Mouse (Mus musculus) embryonic facial prominence, embryonic 11.5 days (tissue): ENCODE data around the gene BC028528. TPM values are rescaled to one million over a fixed set of nuclear protein-coding genes. Genes with fewer than 3 reads are reported as not detected.

ENCODE experiments used
- ATAC-seq: fragments of 200-750 bp; cut with Nextera tagmentation; replicated peaks from 2 replicates; pipeline ENCODE4 v1.8.0; 2017; ENCODE audit warnings: low read depth; ENCODE audit not compliant: insufficient number of reproducible peaks, low FRiP score, low TSS enrichment
- DNase-seq: peaks from one replicate; pipeline ENCODE4 v3.0.0-alpha.2; 2015; ENCODE audit warnings: low spot score
- H3K27ac ChIP-seq: fragments of 300-500 bp; sonication (generic); replicated peaks from 2 replicates; pipeline ENCODE4 v1.5.1; 2014; ENCODE audit warnings: mild to moderate bottlenecking, low read depth, low read length, control low read depth
- H3K27me3 ChIP-seq: fragments of 300-500 bp; sonication (generic); 2 replicates; pipeline ENCODE4 v1.6.1; 2014; ENCODE audit warnings: mild to moderate bottlenecking, low read length, moderate library complexity, mixed read lengths; ENCODE audit not compliant: control insufficient read depth, insufficient read depth
- H3K36me3 ChIP-seq: fragments of 300-500 bp; sonication (generic); replicated peaks from 2 replicates; pipeline ENCODE4 v1.6.1; 2014; ENCODE audit warnings: low read depth, mild to moderate bottlenecking, low read length, moderate library complexity, mixed read lengths; ENCODE audit not compliant: control insufficient read depth, insufficient read depth
- H3K4me1 ChIP-seq: fragments of 300-500 bp; sonication (generic); 2 replicates; pipeline ENCODE4 v1.6.1; 2014; ENCODE audit warnings: low read length, mixed read lengths; ENCODE audit not compliant: control insufficient read depth, insufficient read depth
- H3K4me2 ChIP-seq: fragments of 300-500 bp; sonication (generic); 2 replicates; pipeline ENCODE4 v1.6.1; 2014; ENCODE audit warnings: low read depth, mild to moderate bottlenecking, control low read depth, low read length, moderate library complexity
- H3K4me3 ChIP-seq: fragments of 300-500 bp; sonication (generic); 2 replicates; pipeline ENCODE4 v1.5.1; 2014; ENCODE audit warnings: low read depth, low read length, control low read depth
- H3K9ac ChIP-seq: fragments of 300-500 bp; sonication (generic); replicated peaks from 2 replicates; pipeline ENCODE4 v1.6.1; 2014; ENCODE audit warnings: mild to moderate bottlenecking, control low read depth, low read length
- H3K9me3 ChIP-seq: fragments of 300-500 bp; sonication (generic); replicated peaks from 2 replicates; pipeline ENCODE4 v1.6.1; 2016; ENCODE audit warnings: mild to moderate bottlenecking, low read length, inconsistent platforms, mixed read lengths; ENCODE audit not compliant: control insufficient read depth
- whole genome bisulfite sequencing: fragments of 180-500 bp; shearing (Covaris S2); extraction: QIAGEN DNeasy Blood & Tissue Kit; methylation state at CpG from one replicate; pipeline ENCODE4 v1.1.7; 2014; 5-methylcytosine and 5-hydroxymethylcytosine counted together
- polyA plus RNA-seq: library from polyadenylated mRNA; unstranded; fragments of >200 nt; fragmentation: Nextera tagmentation; extraction: Ambion mirVana; gene quantifications from 2 replicates; pipeline ENCODE4 v1.2.1, GENCODE M21; 2014

BC028528 gene
- 7.8 and 10.2 TPM in 2 replicates for polyA plus RNA-seq

GRCm38 (mm10) chr3:95891211-95892065 lies at the start of gene BC028528:
Gene BC028528, minus strand, starts transcription at chr3:95892005.
- ATAC-seq = no peak
- H3K4me1 ChIP-seq = peaks cover 2% of the 10 kb centered on the region
- DNase-seq = peak; percentile 60
- peak within 1 kb of the TSS; percentile 6; the same call in 1 of the 2 replicates for H3K4me3 ChIP-seq
- H3K36me3 ChIP-seq = no peaks in the 10 kb centered on the region
- no peaks in the 10 kb centered on the region for H3K27me3 ChIP-seq
- peak within 1 kb of the TSS; percentile 51 for H3K9ac ChIP-seq
- no peaks in the 10 kb centered on the region for H3K9me3 ChIP-seq
- H3K4me2 ChIP-seq = peak within 1 kb of the TSS; percentile 27
- 21% methylated on average over 12 of the region's 12 CpGs for WGBS
- peak within 1 kb of the TSS; percentile 66; the same call in 1 of the 2 replicates for H3K27ac ChIP-seq

- Histone ChIP-seq H3K27me3 (no peaks in the 10 kb centered on the region), H3K4me2 (no peak overlapping the region), H3K27ac (no peak overlapping the region), H3K9me3 (no peaks in the 10 kb centered on the region), H3K36me3 (peaks cover 45% of the 10 kb centered on the region), H3K9ac (no peak overlapping the region), H3K4me3 (no peak overlapping the region), H3K4me1 (no peaks in the 10 kb centered on the region)
- WGBS = 92% methylated on average over 15 of the region's 15 CpGs
- DNase-seq (no peak), ATAC-seq (no peak)
Measured at GRCm38 (mm10) chr3:95938835-95939234, 47.0 kb upstream of the BC028528 start.

GRCm38 (mm10) chr3:95938217-95938616 lies 46.4 kb upstream of the BC028528 start:
- no peak overlapping the region for H3K4me3 ChIP-seq
- ATAC-seq = no peak
- DNase-seq = no peak
- no peak overlapping the region for H3K9ac ChIP-seq
- no peaks in the 10 kb centered on the region for H3K9me3 ChIP-seq
- H3K4me1 ChIP-seq = no peaks in the 10 kb centered on the region
- H3K4me2 ChIP-seq = no peak overlapping the region
- H3K36me3 ChIP-seq = peaks cover 45% of the 10 kb centered on the region
- 97% methylated on average over 8 of the region's 8 CpGs for WGBS
- H3K27me3 ChIP-seq = no peaks in the 10 kb centered on the region
- no peak overlapping the region for H3K27ac ChIP-seq

GRCm38 (mm10) chr3:95934448-95934847 lies 42.6 kb upstream of the BC028528 start:
- 97% methylated on average over 1 of the region's 1 CpGs for WGBS
- ATAC-seq = no peak
- H3K36me3 ChIP-seq = peaks cover 38% of the 10 kb centered on the region

GRCm38 (mm10) chr3:95933111-95933750 lies 41.4 kb upstream of the BC028528 start:
- H3K27me3 ChIP-seq = no peaks in the 10 kb centered on the region
- DNase-seq = no peak
- no peaks in the 10 kb centered on the region for H3K9me3 ChIP-seq
- H3K4me3 ChIP-seq = no peak overlapping the region
- H3K4me2 ChIP-seq = no peak overlapping the region
- WGBS = 94% methylated on average over 7 of the region's 7 CpGs
- H3K36me3 ChIP-seq = peaks cover 29% of the 10 kb centered on the region
- no peaks in the 10 kb centered on the region for H3K4me1 ChIP-seq
- no peak for ATAC-seq
- no peak overlapping the region for H3K27ac ChIP-seq
- no peak overlapping the region for H3K9ac ChIP-seq

More at GRCm38 (mm10) chr3:95934448-95934847, 42.6 kb upstream of the BC028528 start:
- no peak for DNase-seq
- Histone ChIP-seq H3K9ac (no peak overlapping the region), H3K4me1 (no peaks in the 10 kb centered on the region), H3K27me3 (no peaks in the 10 kb centered on the region), H3K4me3 (no peak overlapping the region), H3K4me2 (no peak overlapping the region), H3K9me3 (no peaks in the 10 kb centered on the region), H3K27ac (no peak overlapping the region)

- H3K9me3 ChIP-seq = no peaks in the 10 kb centered on the region
- H3K9ac ChIP-seq = no peak overlapping the region
- ATAC-seq (no peak), DNase-seq (no peak)
- H3K36me3 ChIP-seq = peaks cover 22% of the 10 kb centered on the region
- no peaks in the 10 kb centered on the region for H3K27me3 ChIP-seq
- no peak overlapping the region for H3K27ac ChIP-seq
- no peak overlapping the region for H3K4me3 ChIP-seq
- H3K4me2 ChIP-seq = no peak overlapping the region
- 91% methylated on average over 7 of the region's 7 CpGs for WGBS
- H3K4me1 ChIP-seq = no peaks in the 10 kb centered on the region
Measured at GRCm38 (mm10) chr3:95932566-95932965, 40.8 kb upstream of the BC028528 start.

- H3K9me3 ChIP-seq = no peaks in the 10 kb centered on the region
- no peak overlapping the region for H3K4me2 ChIP-seq
- H3K27me3 ChIP-seq = no peaks in the 10 kb centered on the region
- no peaks in the 10 kb centered on the region for H3K4me1 ChIP-seq
- no peak overlapping the region for H3K4me3 ChIP-seq
- DNase-seq (no peak), ATAC-seq (no peak)
- peaks cover 18% of the 10 kb centered on the region for H3K36me3 ChIP-seq
- no peak overlapping the region for H3K9ac ChIP-seq
- 48% methylated on average over 1 of the region's 1 CpGs for WGBS
- H3K27ac ChIP-seq = no peak overlapping the region
Measured at GRCm38 (mm10) chr3:95932157-95932556, 40.4 kb upstream of the BC028528 start.

GRCm38 (mm10) chr3:95931471-95931870 lies 39.7 kb upstream of the BC028528 start:
- Histone ChIP-seq H3K36me3 (peaks cover 13% of the 10 kb centered on the region), H3K4me3 (no peak overlapping the region), H3K27ac (no peak overlapping the region), H3K4me1 (no peaks in the 10 kb centered on the region), H3K9me3 (no peaks in the 10 kb centered on the region), H3K27me3 (no peaks in the 10 kb centered on the region), H3K4me2 (no peak overlapping the region), H3K9ac (no peak overlapping the region)
- DNase-seq = no peak
- 97% methylated on average over 1 of the region's 1 CpGs for WGBS
- ATAC-seq = no peak
